Mouse (Mus musculus): ENCODE data around the gene Cadm4. TPM values are rescaled to one million over a fixed set of nuclear protein-coding genes. Genes with fewer than 3 reads are reported as not detected.

Gene Cadm4
- polyA plus RNA-seq, 1 experiment from 2014 or later: 1.2 TPM

GRCm38 (mm10) chr7:24448782-24449517, 32.9 kb upstream of the Cadm4 start:
- Histone ChIP-seq H3K9ac (ENCODE audit: low read depth, low read length) (no peak overlapping the region), H3K27ac (ENCODE audit: low read length) (no peak overlapping the region), H3K4me1 (ENCODE audit: control insufficient read depth, insufficient read depth, low read length) (peaks cover 5% of the 10 kb centered on the region; the same call in 1 of the 2 replicates), H3K9me3 (ENCODE audit: control insufficient read depth, low read length) (no peaks in the 10 kb centered on the region), H3K4me3 (ENCODE audit: low read length) (no peak overlapping the region), H3K27me3 (replicated peaks; ENCODE audit: control insufficient read depth, insufficient read depth, low read length) (no peaks in the 10 kb centered on the region), H3K4me2 (ENCODE audit: low read depth, low read length) (no peak overlapping the region), H3K36me3 (ENCODE audit: control insufficient read depth, insufficient read depth, low read length) (no peaks in the 10 kb centered on the region)
- WGBS: 51% methylated on average over 14 of the region's 14 CpGs
- ATAC-seq: no peak

- no peak overlapping the region for H3K27ac ChIP-seq (ENCODE audit: low read length)
- H3K4me3 ChIP-seq (ENCODE audit: low read length): no peak overlapping the region
- H3K9me3 ChIP-seq (ENCODE audit: control insufficient read depth, low read length): no peaks in the 10 kb centered on the region
- H3K27me3 ChIP-seq (replicated peaks; ENCODE audit: control insufficient read depth, insufficient read depth, low read length): no peaks in the 10 kb centered on the region
- ATAC-seq: peak; percentile 73
- H3K9ac ChIP-seq (ENCODE audit: low read depth, low read length): no peak overlapping the region
- H3K36me3 ChIP-seq (ENCODE audit: control insufficient read depth, insufficient read depth, low read length): no peaks in the 10 kb centered on the region
- WGBS: 46% methylated on average over 9 of the region's 9 CpGs
- no peak overlapping the region for H3K4me2 ChIP-seq (ENCODE audit: low read depth, low read length)
- H3K4me1 ChIP-seq (ENCODE audit: control insufficient read depth, insufficient read depth, low read length): peaks cover 5% of the 10 kb centered on the region; the same call in 1 of the 2 replicates
Measured at GRCm38 (mm10) chr7:24450585-24451017, 31.2 kb upstream of the Cadm4 start.

GRCm38 (mm10) chr7:24451855-24452311, 29.9 kb upstream of the Cadm4 start, which contains the start of gene Irgc1:
Gene Irgc1, minus strand, starts transcription at chr7:24452297.
- peaks cover 5% of the 10 kb centered on the region; the same call in 1 of the 2 replicates for H3K4me1 ChIP-seq (ENCODE audit: control insufficient read depth, insufficient read depth, low read length)
- no peaks in the 10 kb centered on the region for H3K9me3 ChIP-seq (ENCODE audit: control insufficient read depth, low read length)
- H3K27me3 ChIP-seq (replicated peaks; ENCODE audit: control insufficient read depth, insufficient read depth, low read length): no peaks in the 10 kb centered on the region
- no peaks in the 10 kb centered on the region for H3K36me3 ChIP-seq (ENCODE audit: control insufficient read depth, insufficient read depth, low read length)
- ATAC-seq: no peak
- H3K4me3 ChIP-seq (ENCODE audit: low read length): no peak within 1 kb of the TSS
- no peak within 1 kb of the TSS for H3K27ac ChIP-seq (ENCODE audit: low read length)
- no peak within 1 kb of the TSS for H3K4me2 ChIP-seq (ENCODE audit: low read depth, low read length)
- 72% methylated on average over 9 of the region's 9 CpGs for WGBS
- H3K9ac ChIP-seq (ENCODE audit: low read depth, low read length): no peak within 1 kb of the TSS

- Histone ChIP-seq H3K27me3 (replicated peaks; ENCODE audit: control insufficient read depth, insufficient read depth, low read length) (no peaks in the 10 kb centered on the region), H3K4me1 (ENCODE audit: control insufficient read depth, insufficient read depth, low read length) (peaks cover 13% of the 10 kb centered on the region; the same call in 1 of the 2 replicates), H3K4me2 (ENCODE audit: low read depth, low read length) (no peak overlapping the region), H3K9ac (ENCODE audit: low read depth, low read length) (no peak overlapping the region), H3K36me3 (ENCODE audit: control insufficient read depth, insufficient read depth, low read length) (no peaks in the 10 kb centered on the region), H3K27ac (ENCODE audit: low read length) (no peak overlapping the region), H3K9me3 (ENCODE audit: control insufficient read depth, low read length) (no peaks in the 10 kb centered on the region), H3K4me3 (ENCODE audit: low read length) (no peak overlapping the region)
- ATAC-seq: no peak
- 71% methylated on average over 2 of the region's 2 CpGs for WGBS
Measured at GRCm38 (mm10) chr7:24454199-24454598, 27.6 kb upstream of the Cadm4 start.

GRCm38 (mm10) chr7:24455726-24456125, 26.1 kb upstream of the Cadm4 start:
- Histone ChIP-seq H3K4me2 (ENCODE audit: low read depth, low read length) (no peak overlapping the region), H3K4me3 (ENCODE audit: low read length) (no peak overlapping the region), H3K9ac (ENCODE audit: low read depth, low read length) (no peak overlapping the region), H3K27me3 (replicated peaks; ENCODE audit: control insufficient read depth, insufficient read depth, low read length) (no peaks in the 10 kb centered on the region), H3K4me1 (ENCODE audit: control insufficient read depth, insufficient read depth, low read length) (peaks cover 17% of the 10 kb centered on the region), H3K9me3 (ENCODE audit: control insufficient read depth, low read length) (no peaks in the 10 kb centered on the region), H3K36me3 (ENCODE audit: control insufficient read depth, insufficient read depth, low read length) (no peaks in the 10 kb centered on the region), H3K27ac (ENCODE audit: low read length) (no peak overlapping the region)
- ATAC-seq: no peak
- 67% methylated on average over 5 of the region's 5 CpGs for WGBS

- Histone ChIP-seq H3K27ac (ENCODE audit: low read length) (no peak overlapping the region), H3K9me3 (ENCODE audit: control insufficient read depth, low read length) (no peaks in the 10 kb centered on the region), H3K4me2 (ENCODE audit: low read depth, low read length) (no peak overlapping the region), H3K4me3 (ENCODE audit: low read length) (no peak overlapping the region), H3K36me3 (ENCODE audit: control insufficient read depth, insufficient read depth, low read length) (no peaks in the 10 kb centered on the region), H3K27me3 (replicated peaks; ENCODE audit: control insufficient read depth, insufficient read depth, low read length) (no peaks in the 10 kb centered on the region), H3K9ac (ENCODE audit: low read depth, low read length) (no peak overlapping the region), H3K4me1 (ENCODE audit: control insufficient read depth, insufficient read depth, low read length) (peaks cover 33% of the 10 kb centered on the region)
- no peak for ATAC-seq
- 48% methylated on average over 10 of the region's 10 CpGs for WGBS
Measured at GRCm38 (mm10) chr7:24457726-24458370, 24.0 kb upstream of the Cadm4 start.

GRCm38 (mm10) chr7:24459440-24459839, 22.4 kb upstream of the Cadm4 start:
- Histone ChIP-seq H3K27me3 (replicated peaks; ENCODE audit: control insufficient read depth, insufficient read depth, low read length) (no peaks in the 10 kb centered on the region), H3K9ac (ENCODE audit: low read depth, low read length) (no peak overlapping the region), H3K36me3 (ENCODE audit: control insufficient read depth, insufficient read depth, low read length) (no peaks in the 10 kb centered on the region), H3K4me3 (ENCODE audit: low read length) (no peak overlapping the region), H3K27ac (ENCODE audit: low read length) (peak overlapping the region; percentile 23; the same call in 1 of the 2 replicates), H3K4me2 (ENCODE audit: low read depth, low read length) (no peak overlapping the region), H3K4me1 (ENCODE audit: control insufficient read depth, insufficient read depth, low read length) (peaks cover 34% of the 10 kb centered on the region), H3K9me3 (ENCODE audit: control insufficient read depth, low read length) (no peaks in the 10 kb centered on the region)
- peak; percentile 48 for ATAC-seq
- WGBS: 60% methylated on average over 5 of the region's 5 CpGs

GRCm38 (mm10) chr7:24459843-24460242, 22.0 kb upstream of the Cadm4 start:
- 50% methylated on average over 3 of the region's 3 CpGs for WGBS
- no peaks in the 10 kb centered on the region for H3K36me3 ChIP-seq (ENCODE audit: control insufficient read depth, insufficient read depth, low read length)
- H3K9ac ChIP-seq (ENCODE audit: low read depth, low read length): no peak overlapping the region
- H3K9me3 ChIP-seq (ENCODE audit: control insufficient read depth, low read length): no peaks in the 10 kb centered on the region
- H3K27me3 ChIP-seq (replicated peaks; ENCODE audit: control insufficient read depth, insufficient read depth, low read length): no peaks in the 10 kb centered on the region
- peak; percentile 55 for ATAC-seq
- H3K4me3 ChIP-seq (ENCODE audit: low read length): no peak overlapping the region
- H3K4me2 ChIP-seq (ENCODE audit: low read depth, low read length): no peak overlapping the region
- H3K27ac ChIP-seq (ENCODE audit: low read length): peak overlapping the region; percentile 33; the same call in 1 of the 2 replicates
- H3K4me1 ChIP-seq (ENCODE audit: control insufficient read depth, insufficient read depth, low read length): peaks cover 34% of the 10 kb centered on the region

GRCm38 (mm10) chr7:24461376-24462051, 20.3 kb upstream of the Cadm4 start:
- Histone ChIP-seq H3K4me1 (ENCODE audit: control insufficient read depth, insufficient read depth, low read length) (peaks cover 34% of the 10 kb centered on the region), H3K4me3 (ENCODE audit: low read length) (no peak overlapping the region), H3K4me2 (ENCODE audit: low read depth, low read length) (peak overlapping the region; percentile 77), H3K27ac (ENCODE audit: low read length) (peak overlapping the region; percentile 71), H3K9me3 (ENCODE audit: control insufficient read depth, low read length) (no peaks in the 10 kb centered on the region), H3K27me3 (replicated peaks; ENCODE audit: control insufficient read depth, insufficient read depth, low read length) (no peaks in the 10 kb centered on the region), H3K36me3 (ENCODE audit: control insufficient read depth, insufficient read depth, low read length) (no peaks in the 10 kb centered on the region), H3K9ac (ENCODE audit: low read depth, low read length) (no peak overlapping the region)
- ATAC-seq: peak; percentile 14; the same call in 1 of the 2 replicates
- WGBS: 42% methylated on average over 14 of the region's 14 CpGs

All from intestine, embryonic 16.5 days (tissue).